Comparison of ENCODE assay signal across 12 mouse cellular contexts in genomic region chr5:134226946-134227345, GRCm38 (mm10). TPM values are rescaled to one million over a fixed set of nuclear protein-coding genes. Genes with fewer than 3 reads are reported as not detected.
DNase-seq lines count a peak whose midpoint lies in the region; ATAC-seq and TF ChIP-seq lines count a peak whose summit lies in the region.
"Had no signal": no experiment of that assay in that cellular context is flagged by ENCODE, and none has a peak within 500 bp of the region (broad histone marks: within the 10 kb centered on the region; RNA-seq: fewer than 3 reads in every experiment).

No protein-coding gene starts in this region.

- H3K4me1 ChIP-seq in heart, embryonic 10.5 days = peaks cover 43% of the 10 kb centered on the region
- H3K4me1 ChIP-seq in lung, postnatal 0 days (ENCODE audit: insufficient read depth, low read depth, low read length) = peaks cover 4% of the 10 kb centered on the region; the same call in 1 of the 2 replicates
- H3K4me1 ChIP-seq in embryonic facial prominence, embryonic 10.5 days = peaks cover 33% of the 10 kb centered on the region

- no peak for DNase-seq in heart, embryonic 10.5 days (ENCODE audit: low spot score)
- DNase-seq in heart, adult 8-10 months (ENCODE audit: low spot score) = no peak
- no peak for DNase-seq in lung, postnatal 0 days (ENCODE audit: low spot score)
- DNase-seq in lung, adult 18-20 months = no peak
- DNase-seq in embryonic facial prominence, embryonic 10.5 days (ENCODE audit: low spot score) = no peak
- DNase-seq in naive thymus-derived CD4-positive, alpha-beta T cell, adult 2 months (ENCODE audit: low read depth) = peak; percentile 22
- DNase-seq in B cell, adult 2 months = no peak
- DNase-seq: cerebellum, adult 9-10 months had no signal

- no peak overlapping the region for H3K9ac ChIP-seq in lung, postnatal 0 days (replicated peaks; ENCODE audit: low read depth)
- H3K9ac ChIP-seq: lung, embryonic 14.5 days; midbrain, embryonic 13.5 days; neural tube, embryonic 13.5 days had no signal

- TF ChIP-seq CTCF in lung, postnatal 0 days (IDR thresholded peaks at IDR 0.05) = no peak

- H3K36me3 ChIP-seq in heart, embryonic 10.5 days = no peaks in the 10 kb centered on the region
- H3K36me3 ChIP-seq in lung, postnatal 0 days (ENCODE audit: insufficient read depth, low read length) = no peaks in the 10 kb centered on the region
- no peaks in the 10 kb centered on the region for H3K36me3 ChIP-seq in embryonic facial prominence, embryonic 10.5 days (replicated peaks)
- H3K36me3 ChIP-seq: midbrain, embryonic 13.5 days; neural tube, embryonic 13.5 days had no signal

- H3K27me3 ChIP-seq in heart, embryonic 10.5 days (ENCODE audit: insufficient read depth, poor library complexity, severe bottlenecking) = peaks cover 14% of the 10 kb centered on the region
- H3K27me3 ChIP-seq in lung, postnatal 0 days (replicated peaks; ENCODE audit: insufficient read depth, low read length) = no peaks in the 10 kb centered on the region
- H3K27me3 ChIP-seq in embryonic facial prominence, embryonic 10.5 days (replicated peaks; ENCODE audit: low read depth, poor library complexity, severe bottlenecking) = peaks cover 16% of the 10 kb centered on the region

- WGBS in heart, embryonic 10.5 days = 61% methylated on average over 12 of the region's 12 CpGs
- 48% methylated on average over 12 of the region's 12 CpGs for WGBS in lung, postnatal 0 days
- 71% methylated on average over 12 of the region's 12 CpGs for WGBS in embryonic facial prominence, embryonic 10.5 days

- no peak overlapping the region for H3K4me3 ChIP-seq in heart, embryonic 10.5 days
- H3K4me3 ChIP-seq in lung, postnatal 0 days (ENCODE audit: low read depth, low read length) = no peak overlapping the region
- H3K4me3 ChIP-seq in embryonic facial prominence, embryonic 10.5 days = no peak overlapping the region
- H3K4me3 ChIP-seq: midbrain, embryonic 13.5 days; neural tube, embryonic 13.5 days had no signal

- H3K27ac ChIP-seq in heart, embryonic 10.5 days = peak overlapping the region; percentile 63
- H3K27ac ChIP-seq in lung, postnatal 0 days (ENCODE audit: low read length) = peak overlapping the region; percentile 26
- H3K27ac ChIP-seq in embryonic facial prominence, embryonic 10.5 days (replicated peaks) = peak overlapping the region; percentile 67
- H3K27ac ChIP-seq: midbrain, embryonic 13.5 days; neural tube, embryonic 13.5 days had no signal

- no peak for ATAC-seq in lung, postnatal 0 days
- ATAC-seq: intestine, postnatal 0 days; midbrain, embryonic 13.5 days had no signal

- 0 out of 2 replicates have a peak overlapping the region, but pooled peaks have one; percentile 1 for H3K4me2 ChIP-seq in lung, postnatal 0 days (replicated peaks; ENCODE audit: low read depth, low read length)
- H3K4me2 ChIP-seq: lung, embryonic 14.5 days; midbrain, embryonic 13.5 days; neural tube, embryonic 13.5 days had no signal

- no peaks in the 10 kb centered on the region for H3K9me3 ChIP-seq in heart, embryonic 10.5 days
- H3K9me3 ChIP-seq in lung, postnatal 0 days (ENCODE audit: low read length) = no peaks in the 10 kb centered on the region
- H3K9me3 ChIP-seq in embryonic facial prominence, embryonic 10.5 days = no peaks in the 10 kb centered on the region
- H3K9me3 ChIP-seq: midbrain, embryonic 13.5 days; neural tube, embryonic 13.5 days had no signal

- TF ChIP-seq EP300 in lung, postnatal 0 days (IDR thresholded peaks at IDR 0.05) = no peak

RNA-seq across cellular contexts. Expression of gene Ncf1, which starts 2.5 kb away (rescaled TPM):
- polyA plus RNA-seq in heart, embryonic 10.5 days (2016; fragmentation: Nextera tagmentation; extraction: Ambion mirVana) = 0.96 and 2.2 TPM in 2 replicates
- total RNA-seq in heart, adult 8-10 months (2022) = 10 to 100 TPM in 1 of 4 experiments, 1 to 10 TPM in 3; 2.8 to 10.1 (median 3.9) TPM
- polyA plus RNA-seq in lung, postnatal 0 days (2015; fragmentation: Nextera tagmentation; extraction: Ambion mirVana) = 19.6 and 19.8 TPM in 2 replicates
- 1.8 and 2.0 TPM in 2 replicates for polyA plus RNA-seq in embryonic facial prominence, embryonic 10.5 days (2016; fragmentation: Nextera tagmentation; extraction: Ambion mirVana)

RNA-seq across cellular contexts. Expression of gene Gtf2ird2, which starts 43.1 kb away (rescaled TPM):
- polyA plus RNA-seq in heart, embryonic 10.5 days (2016; fragmentation: Nextera tagmentation; extraction: Ambion mirVana) = 5.4 and 6.3 TPM in 2 replicates
- total RNA-seq in heart, adult 8-10 months (2022) = 1 to 10 TPM; 4.8 to 7.8 (median 5.8) TPM
- polyA plus RNA-seq in lung, postnatal 0 days (2015; fragmentation: Nextera tagmentation; extraction: Ambion mirVana) = 4.4 and 5.6 TPM in 2 replicates
- 8.1 and 8.5 TPM in 2 replicates for polyA plus RNA-seq in embryonic facial prominence, embryonic 10.5 days (2016; fragmentation: Nextera tagmentation; extraction: Ambion mirVana)

RNA-seq across cellular contexts. Expression of gene Rcc1l, which starts 50.4 kb away (rescaled TPM):
- 32.9 and 36.7 TPM in 2 replicates for polyA plus RNA-seq in heart, embryonic 10.5 days (2016; fragmentation: Nextera tagmentation; extraction: Ambion mirVana)
- total RNA-seq in heart, adult 8-10 months (2022) = 10 to 100 TPM; 32.2 to 40.2 (median 33.8) TPM
- 11.3 and 11.4 TPM in 2 replicates for polyA plus RNA-seq in lung, postnatal 0 days (2015; fragmentation: Nextera tagmentation; extraction: Ambion mirVana)
- polyA plus RNA-seq in embryonic facial prominence, embryonic 10.5 days (2016; fragmentation: Nextera tagmentation; extraction: Ambion mirVana) = 41.9 and 42.1 TPM in 2 replicates
